Mouse (Mus musculus) hindbrain, embryonic 13.5 days (tissue): ENCODE measurements around the gene 2310007B03Rik. TPM values are rescaled to one million over a fixed set of nuclear protein-coding genes. Genes with fewer than 3 reads are reported as not detected.
"Not testable (repeated sequence)": the region's sequence is repeated elsewhere in the genome, so short reads cannot be mapped to it uniquely, and the experiment has no call there.

ENCODE experiments used
- ATAC-seq: fragments of 200-750 bp; cut with Nextera tagmentation; 2 replicates; pipeline ENCODE4 v1.8.0; 2017; ENCODE audit warnings: moderate TSS enrichment; ENCODE audit not compliant: low FRiP score
- H3K27ac ChIP-seq: fragments of 300-500 bp; sonication (generic); 2 replicates; pipeline ENCODE4 v1.5.1; 2015; ENCODE audit warnings: inconsistent platforms, mild to moderate bottlenecking, moderate library complexity
- H3K27me3 ChIP-seq: fragments of 300-500 bp; sonication (generic); 2 replicates; pipeline ENCODE4 v1.6.1; 2015; ENCODE audit warnings: mild to moderate bottlenecking, inconsistent platforms
- H3K36me3 ChIP-seq: fragments of 300-500 bp; sonication (generic); 2 replicates; pipeline ENCODE4 v1.6.1; 2015; ENCODE audit warnings: mild to moderate bottlenecking, inconsistent platforms
- H3K4me1 ChIP-seq: fragments of 300-500 bp; sonication (generic); replicated peaks from 2 replicates; pipeline ENCODE4 v1.6.1; 2015; ENCODE audit warnings: inconsistent platforms
- H3K4me2 ChIP-seq: fragments of 300-500 bp; sonication (generic); 2 replicates; pipeline ENCODE4 v1.6.1; 2015; ENCODE audit warnings: inconsistent platforms, mild to moderate bottlenecking, moderate library complexity
- H3K4me3 ChIP-seq: fragments of 300-500 bp; sonication (generic); 2 replicates; pipeline ENCODE4 v1.5.1; 2015; ENCODE audit warnings: mild to moderate bottlenecking, inconsistent platforms
- H3K9ac ChIP-seq: fragments of 300-500 bp; sonication (generic); 2 replicates; pipeline ENCODE4 v1.6.1; 2015; ENCODE audit warnings: mild to moderate bottlenecking, inconsistent platforms
- H3K9me3 ChIP-seq: fragments of 300-500 bp; sonication (generic); 2 replicates; pipeline ENCODE4 v1.6.1; 2016; ENCODE audit warnings: inconsistent platforms
- WGBS: fragments of 180-500 bp; shearing (Covaris S2); methylation state at CpG from one replicate; pipeline ENCODE4 v1.1.7; 2015; 5-methylcytosine and 5-hydroxymethylcytosine counted together
- polyA plus RNA-seq: library from polyadenylated mRNA; unstranded; fragments of >200 nt; fragmentation: Nextera tagmentation; extraction: Ambion mirVana; gene quantifications from 2 replicates; pipeline ENCODE4 v1.2.1, GENCODE M21; 2015

The 2310007B03Rik gene
- 0.29 and 0.30 TPM in 2 replicates for polyA plus RNA-seq

DNA sequence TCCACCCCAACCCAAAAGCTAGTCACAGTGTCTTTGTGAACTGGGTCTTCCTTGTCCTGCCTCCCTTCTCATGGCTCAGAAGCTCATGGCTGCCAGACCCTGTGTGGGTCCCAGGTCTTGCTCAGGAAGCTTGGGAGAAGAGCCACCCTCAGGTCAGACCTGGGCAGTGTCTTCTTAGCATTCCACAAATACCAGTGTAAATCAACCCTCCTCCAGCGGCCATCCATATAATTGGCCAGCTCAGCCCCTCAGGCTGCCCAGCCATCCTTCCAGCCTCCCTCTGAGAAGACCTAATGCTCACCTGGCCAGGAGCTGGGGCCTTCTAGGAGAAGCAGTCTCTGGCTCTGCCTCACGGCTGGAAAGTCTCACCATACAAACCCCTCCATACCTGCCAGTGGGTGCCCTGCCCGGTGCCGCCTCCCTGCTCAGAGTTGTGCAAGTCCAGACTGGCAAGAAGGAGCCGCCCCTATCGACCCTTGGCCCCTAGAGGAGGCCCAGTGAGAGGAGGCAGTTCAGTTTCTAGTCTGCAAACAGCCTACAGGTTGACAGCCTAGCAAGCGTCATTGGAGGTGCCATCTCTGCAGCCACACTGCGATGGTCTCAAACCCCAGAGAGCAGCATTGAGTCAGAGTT lies at the start of gene 2310007B03Rik:
Gene 2310007B03Rik (minus strand): TSS at position 448 of the 633 bp plus-strand sequence.
- Histone ChIP-seq H3K9ac (no peak within 1 kb of the TSS), H3K9me3 (no peaks in the 10 kb centered on the region), H3K27ac (no peak within 1 kb of the TSS), H3K4me3 (no peak within 1 kb of the TSS), H3K4me1 (no peaks in the 10 kb centered on the region), H3K36me3 (no peaks in the 10 kb centered on the region), H3K4me2 (no peak within 1 kb of the TSS), H3K27me3 (no peaks in the 10 kb centered on the region)
- no peak for ATAC-seq
- WGBS = 78% methylated on average over 8 of the region's 8 CpGs

DNA sequence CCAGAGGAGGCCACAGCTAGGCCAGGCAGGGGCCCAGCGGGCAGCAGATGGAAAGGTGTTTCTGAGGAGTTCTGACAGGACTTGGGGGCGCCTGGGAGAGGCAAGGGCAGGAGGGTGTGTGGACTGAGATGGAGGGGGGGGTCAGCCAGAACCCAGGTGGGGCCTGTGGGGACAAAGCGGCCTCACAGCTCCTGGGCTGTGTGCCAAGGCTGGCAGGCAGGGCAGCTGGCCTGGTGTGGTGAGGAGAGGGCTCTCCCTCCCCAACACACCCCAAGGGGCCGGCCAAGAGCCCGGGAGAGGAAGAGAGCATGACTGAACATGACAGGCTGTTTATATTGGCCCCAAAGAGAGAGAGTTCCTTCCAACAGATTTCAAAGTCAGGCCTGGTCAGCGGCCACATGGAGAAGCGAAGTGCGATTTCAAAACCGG lies 49.5 kb upstream of the 2310007B03Rik start:
- Histone ChIP-seq H3K4me2 (no peak overlapping the region), H3K36me3 (no peaks in the 10 kb centered on the region), H3K9me3 (no peaks in the 10 kb centered on the region), H3K27ac (peak overlapping the region; percentile 60), H3K27me3 (no peaks in the 10 kb centered on the region), H3K4me1 (peaks cover 29% of the 10 kb centered on the region), H3K9ac (no peak overlapping the region), H3K4me3 (no peak overlapping the region)
- WGBS = 32% methylated on average over 9 of the region's 9 CpGs
- ATAC-seq = peak; percentile 63

- no peaks in the 10 kb centered on the region for H3K36me3 ChIP-seq
Observed at GRCm38 (mm10) chr1:93207536-93208064, 46.9 kb upstream of the 2310007B03Rik start.

DNA sequence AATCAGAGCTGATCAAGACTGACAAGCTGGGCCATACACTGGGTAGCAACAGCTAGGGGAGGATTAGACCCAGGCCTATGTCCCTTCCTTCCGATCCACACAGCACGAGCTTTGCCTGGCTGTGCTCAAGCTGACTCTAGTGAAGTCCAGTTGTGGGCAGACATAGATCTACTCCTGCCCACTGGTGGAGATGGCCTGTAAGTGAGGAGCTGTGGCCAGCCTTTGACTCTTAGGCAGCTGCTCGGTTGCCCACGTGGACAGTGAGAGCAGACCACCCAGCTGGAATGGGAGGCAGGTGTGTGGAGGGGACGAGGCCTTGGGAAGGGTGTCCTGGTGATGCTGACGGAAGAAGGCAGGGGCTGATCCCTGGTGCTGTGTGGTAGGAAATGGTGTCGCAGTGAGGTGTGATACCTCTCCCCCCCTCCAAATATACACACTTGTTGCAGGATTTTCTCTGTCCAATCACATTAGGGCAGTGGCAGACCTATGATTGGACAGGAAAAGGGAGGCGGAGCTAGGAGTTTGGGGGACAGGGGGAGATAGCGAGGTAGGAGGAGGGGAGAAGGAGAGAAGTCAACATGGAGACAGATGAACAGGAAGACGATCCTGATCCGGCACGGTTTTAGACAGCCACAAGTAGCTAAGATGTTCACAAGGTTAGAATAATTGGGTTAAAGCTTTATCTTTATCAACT lies 45.7 kb upstream of the 2310007B03Rik start:
- no peak overlapping the region for H3K27ac ChIP-seq
- 64% methylated on average over 12 of the region's 12 CpGs for WGBS
- no peak for ATAC-seq

More at GRCm38 (mm10) chr1:93207536-93208064, 46.9 kb upstream of the 2310007B03Rik start:
- no peak overlapping the region for H3K9ac ChIP-seq
- peaks cover 24% of the 10 kb centered on the region for H3K4me1 ChIP-seq
- 95% methylated on average over 4 of the region's 4 CpGs for WGBS
- no peak overlapping the region for H3K27ac ChIP-seq
- ATAC-seq = no peak
- no peak overlapping the region for H3K4me3 ChIP-seq
- H3K27me3 ChIP-seq = no peaks in the 10 kb centered on the region
- H3K4me2 ChIP-seq = no peak overlapping the region
- H3K9me3 ChIP-seq = no peaks in the 10 kb centered on the region

DNA sequence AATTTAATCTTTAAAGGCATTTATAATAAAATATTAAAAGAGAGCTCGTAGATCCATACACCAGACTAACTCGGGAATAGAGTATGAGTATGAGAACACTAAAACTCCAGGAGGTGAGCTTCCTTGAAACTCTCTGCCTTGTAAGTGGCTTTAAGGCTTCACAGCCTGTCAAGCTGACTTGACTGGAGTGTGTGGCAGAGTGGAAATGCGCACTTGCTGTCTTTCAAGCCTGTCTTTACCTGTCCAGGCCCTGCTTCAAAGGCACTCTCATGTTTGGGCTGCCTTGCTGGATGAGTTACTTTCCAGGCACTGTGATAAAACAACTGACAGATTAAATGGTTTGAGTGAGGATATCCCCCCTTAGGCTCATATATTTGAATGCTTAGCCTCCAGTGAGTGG lies 37.2 kb upstream of the 2310007B03Rik start:
- H3K4me3 ChIP-seq = no peak overlapping the region
- no peak for ATAC-seq
- no peaks in the 10 kb centered on the region for H3K4me1 ChIP-seq
- 0 out of 2 replicates have a peak, but pooled peaks cover 2% of the 10 kb centered on the region for H3K27me3 ChIP-seq
- no peak overlapping the region for H3K9ac ChIP-seq
- WGBS = 90% methylated on average over 3 of the region's 3 CpGs
- H3K4me2 ChIP-seq = no peak overlapping the region
- H3K9me3 ChIP-seq = no peaks in the 10 kb centered on the region
- H3K27ac ChIP-seq = no peak overlapping the region
- H3K36me3 ChIP-seq = no peaks in the 10 kb centered on the region

More for the DNA sequence above, 45.7 kb upstream of the 2310007B03Rik start:
- Histone ChIP-seq H3K9me3 (no peaks in the 10 kb centered on the region), H3K27me3 (no peaks in the 10 kb centered on the region), H3K36me3 (no peaks in the 10 kb centered on the region), H3K4me2 (no peak overlapping the region), H3K9ac (no peak overlapping the region), H3K4me1 (peaks cover 18% of the 10 kb centered on the region), H3K4me3 (no peak overlapping the region)

- not testable (repeated sequence) for H3K4me2 ChIP-seq, H3K36me3 ChIP-seq, H3K9me3 ChIP-seq, ATAC-seq, H3K9ac ChIP-seq, H3K4me3 ChIP-seq, H3K4me1 ChIP-seq, H3K27ac ChIP-seq, H3K27me3 ChIP-seq
- 88% methylated on average over 2 of the region's 2 CpGs for WGBS
Observed at GRCm38 (mm10) chr1:93197454-93197853, 36.7 kb upstream of the 2310007B03Rik start.

- ATAC-seq = no peak
- Histone ChIP-seq H3K9me3 (no peaks in the 10 kb centered on the region), H3K27me3 (peaks cover 15% of the 10 kb centered on the region), H3K4me3 (no peak overlapping the region), H3K27ac (no peak overlapping the region), H3K4me2 (no peak overlapping the region), H3K9ac (no peak overlapping the region), H3K4me1 (peaks cover 7% of the 10 kb centered on the region), H3K36me3 (no peaks in the 10 kb centered on the region)
- WGBS = 92% methylated on average over 3 of the region's 3 CpGs
Observed at GRCm38 (mm10) chr1:93194961-93195360, 34.2 kb upstream of the 2310007B03Rik start.

DNA sequence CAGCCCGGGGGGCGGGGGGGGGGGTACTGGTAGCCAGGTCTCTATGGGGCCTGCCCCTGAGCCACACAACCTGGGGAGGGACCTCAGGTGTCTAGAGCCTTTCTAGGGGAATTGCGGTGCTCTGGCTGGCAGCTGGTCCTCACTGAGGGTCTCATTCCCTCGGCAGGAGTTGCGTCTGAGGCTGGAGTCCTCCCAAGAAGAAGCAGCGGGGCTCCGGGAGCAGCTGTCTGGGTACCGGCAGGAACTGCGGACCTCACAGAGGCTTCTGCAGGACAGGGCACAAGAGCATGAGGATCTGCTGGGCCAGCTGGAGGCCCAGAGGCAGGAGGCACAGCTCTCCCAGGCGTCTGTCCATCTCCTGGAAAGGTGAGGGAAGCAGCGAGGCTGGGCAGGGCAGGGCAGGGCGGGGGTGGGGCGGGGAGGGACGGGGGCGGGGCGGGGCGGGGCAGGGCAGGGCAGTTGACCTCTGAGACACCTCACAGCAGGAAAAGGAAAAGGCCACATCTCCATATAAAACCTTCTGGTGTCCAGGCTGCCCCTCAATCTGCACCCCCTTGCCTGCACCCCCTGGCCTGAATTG lies 30.1 kb upstream of the 2310007B03Rik start:
- H3K4me3 ChIP-seq = no peak overlapping the region
- ATAC-seq = no peak
- H3K27ac ChIP-seq = no peak overlapping the region
- H3K36me3 ChIP-seq = no peaks in the 10 kb centered on the region
- no peak overlapping the region; the same call in 1 of the 2 replicates for H3K4me2 ChIP-seq
- H3K4me1 ChIP-seq = peaks cover 7% of the 10 kb centered on the region
- 6% methylated on average over 11 of the region's 17 CpGs for WGBS
- no peak overlapping the region for H3K9ac ChIP-seq
- H3K27me3 ChIP-seq = peaks cover 28% of the 10 kb centered on the region
- H3K9me3 ChIP-seq = no peaks in the 10 kb centered on the region

DNA sequence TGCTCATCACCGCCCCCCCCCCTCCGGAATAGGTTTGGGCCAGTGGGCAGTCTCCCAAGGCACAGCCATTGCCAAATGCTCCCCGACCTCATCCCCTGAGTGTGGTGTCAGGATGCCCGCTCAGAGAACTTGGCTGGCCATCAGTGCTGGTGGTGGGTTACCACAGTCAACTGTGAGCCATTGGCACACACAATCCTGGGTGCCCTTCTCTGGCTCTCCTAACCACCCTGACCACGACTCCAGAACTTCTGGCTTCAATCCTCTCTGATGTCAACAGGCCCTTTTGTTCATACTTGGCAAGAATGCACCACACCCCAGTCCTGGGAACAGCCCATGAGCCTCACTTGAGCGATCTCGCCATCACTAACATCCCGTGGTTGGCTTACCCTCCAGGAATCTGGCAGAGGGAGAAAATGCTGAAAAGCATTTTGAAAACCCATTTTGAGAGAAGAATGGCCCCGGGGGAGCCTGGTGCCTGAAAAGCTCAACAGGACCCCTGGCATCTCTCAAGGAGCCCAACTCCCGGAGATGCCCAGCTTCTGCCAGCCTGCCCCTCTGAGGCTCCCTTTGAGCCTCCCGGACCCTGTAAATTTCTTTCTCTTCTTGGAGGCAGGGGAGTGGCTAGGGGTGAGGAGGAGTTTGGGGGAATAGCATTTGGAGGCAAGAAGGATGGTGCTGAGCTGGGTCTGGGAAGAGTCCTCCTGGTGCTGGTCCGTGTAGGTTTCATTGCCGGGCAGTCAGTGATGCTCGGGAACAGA lies 23.5 kb upstream of the 2310007B03Rik start:
- Histone ChIP-seq H3K9me3 (no peaks in the 10 kb centered on the region), H3K4me3 (no peak overlapping the region), H3K9ac (no peak overlapping the region), H3K4me1 (peaks cover 4% of the 10 kb centered on the region; the same call in 1 of the 2 replicates), H3K27ac (no peak overlapping the region), H3K27me3 (peaks cover 13% of the 10 kb centered on the region), H3K36me3 (no peaks in the 10 kb centered on the region), H3K4me2 (no peak overlapping the region)
- WGBS = 77% methylated on average over 14 of the region's 14 CpGs
- ATAC-seq = peak; percentile 34; the same call in 1 of the 2 replicates

- Histone ChIP-seq H3K27me3 (peaks cover 15% of the 10 kb centered on the region; the same call in 1 of the 2 replicates), H3K27ac (no peak overlapping the region), H3K4me3 (no peak overlapping the region), H3K9me3 (no peaks in the 10 kb centered on the region), H3K9ac (no peak overlapping the region), H3K4me1 (peaks cover 5% of the 10 kb centered on the region; the same call in 1 of the 2 replicates), H3K4me2 (no peak overlapping the region), H3K36me3 (no peaks in the 10 kb centered on the region)
- no peak for ATAC-seq
- WGBS = 92% methylated on average over 7 of the region's 7 CpGs
Observed at GRCm38 (mm10) chr1:93182281-93182680, 21.5 kb upstream of the 2310007B03Rik start.

- Histone ChIP-seq H3K9me3 (no peaks in the 10 kb centered on the region), H3K9ac (peak overlapping the region; percentile 72), H3K4me3 (peak overlapping the region; percentile 46), H3K27ac (no peak overlapping the region), H3K27me3 (peaks cover 21% of the 10 kb centered on the region), H3K36me3 (no peaks in the 10 kb centered on the region), H3K4me2 (peak overlapping the region; percentile 87), H3K4me1 (peaks cover 21% of the 10 kb centered on the region)
- peak; percentile 67; the same call in 1 of the 2 replicates for ATAC-seq
- WGBS = 4% methylated on average over 43 of the region's 44 CpGs
Observed at GRCm38 (mm10) chr1:93176525-93177332, 16.0 kb upstream of the 2310007B03Rik start.
